In genomic region chr7:44310285-44310877, GRCm38 (mm10) we compare ENCODE assay signal across 9 mouse cellular contexts. TPM values are rescaled to one million over a fixed set of nuclear protein-coding genes. Genes with fewer than 3 reads are reported as not detected.
A peak's percentile ranks its signal among the peaks of the same experiment; 100 is the strongest.
DNase-seq lines count a peak whose midpoint lies in the region; ATAC-seq and TF ChIP-seq lines count a peak whose summit lies in the region.
"Had no signal": no experiment of that assay in that cellular context is flagged by ENCODE, and none has a peak within 500 bp of the region (broad histone marks: within the 10 kb centered on the region; RNA-seq: fewer than 3 reads in every experiment).

No protein-coding gene starts in this region.

- H3K36me3 ChIP-seq in spleen, adult 2 months (ENCODE audit: control insufficient read depth, insufficient read depth, low read length), result no peaks in the 10 kb centered on the region
- peaks cover 12% of the 10 kb centered on the region; the same call in 1 of the 2 replicates for H3K36me3 ChIP-seq in limb, embryonic 15.5 days
- no peaks in the 10 kb centered on the region for H3K36me3 ChIP-seq in stomach, embryonic 15.5 days

- ATAC-seq in frontal cortex, adult (ENCODE audit: low TSS enrichment), result peak; percentile 4; the same call in 1 of the 2 replicates
- 0 out of 2 replicates have a peak, but pooled peaks have one; percentile 3 for ATAC-seq in granulocyte monocyte progenitor cell, adult 5-6 weeks (replicated peaks; ENCODE audit: poor library complexity, severe bottlenecking)
- ATAC-seq in limb, embryonic 15.5 days (ENCODE audit: insufficient number of reproducible peaks, low FRiP score, low TSS enrichment, low read depth), result no peak
- ATAC-seq in stomach, embryonic 15.5 days (ENCODE audit: insufficient read depth, low FRiP score, low read depth), result peak; percentile 19; the same call in 1 of the 2 replicates

- 2% methylated on average over 39 of the region's 40 CpGs for WGBS in spleen, adult 2 months
- WGBS in limb, embryonic 15.5 days, result 2% methylated on average over 32 of the region's 40 CpGs
- under 1% methylated on average over 37 of the region's 40 CpGs for whole genome bisulfite sequencing in stomach, embryonic 15.5 days

- peak overlapping the region; percentile 55; the same call in 1 of the 2 replicates for H3K4me3 ChIP-seq in spleen, adult 2 months (ENCODE audit: extremely low read depth, insufficient read depth, insufficient read length)
- peak overlapping the region; percentile 47 for H3K4me3 ChIP-seq in limb, embryonic 15.5 days
- H3K4me3 ChIP-seq in stomach, embryonic 15.5 days (replicated peaks), result peak overlapping the region; percentile 50

- H3K9me3 ChIP-seq in limb, embryonic 15.5 days, result no peaks in the 10 kb centered on the region
- no peaks in the 10 kb centered on the region for H3K9me3 ChIP-seq in stomach, embryonic 15.5 days

- no peak for TF ChIP-seq CTCF in spleen, adult 2 months (IDR thresholded peaks at IDR 0.05; ENCODE audit: extremely low read depth, insufficient read depth, insufficient read length, insufficient replicate concordance)

- no peak overlapping the region for H3K27ac ChIP-seq in spleen, adult 2 months (ENCODE audit: insufficient read depth, low read length)
- no peak overlapping the region for H3K27ac ChIP-seq in limb, embryonic 15.5 days
- H3K27ac ChIP-seq in stomach, embryonic 15.5 days, result no peak overlapping the region

- TF ChIP-seq POLR2A in spleen, adult 2 months (IDR thresholded peaks at IDR 0.05; ENCODE audit: low read depth, low read length), result no peak

- H3K9ac ChIP-seq in limb, embryonic 15.5 days, result peak overlapping the region; percentile 54
- peak overlapping the region; percentile 22; the same call in 1 of the 2 replicates for H3K9ac ChIP-seq in stomach, embryonic 15.5 days

- H3K4me1 ChIP-seq in spleen, adult 2 months (ENCODE audit: control insufficient read depth, insufficient read depth, insufficient read length), result peaks cover 29% of the 10 kb centered on the region
- peaks cover 61% of the 10 kb centered on the region for H3K4me1 ChIP-seq in limb, embryonic 15.5 days
- peaks cover 27% of the 10 kb centered on the region for H3K4me1 ChIP-seq in stomach, embryonic 15.5 days

- peak overlapping the region; percentile 94 for H3K4me2 ChIP-seq in limb, embryonic 15.5 days
- peak overlapping the region; percentile 99 for H3K4me2 ChIP-seq in stomach, embryonic 15.5 days

- DNase-seq in frontal cortex, postnatal 14 days (ENCODE audit: low spot score in 2 of 2), result no peak
- DNase-seq in spleen, adult 2 months (ENCODE audit: low read depth in 1 of 2, low spot score in 2 of 2), result peak in 1 of 2 experiments; percentile 40
- DNase-seq in spleen, adult 12 weeks (ENCODE audit: low spot score), result no peak
- DNase-seq in layer of hippocampus, adult 9-11 months, result no peak

- H3K27me3 ChIP-seq in spleen, adult 2 months (ENCODE audit: control insufficient read depth, insufficient read depth, low read length), result peaks cover 6% of the 10 kb centered on the region; the same call in 1 of the 2 replicates
- H3K27me3 ChIP-seq in limb, embryonic 15.5 days, result peaks cover 21% of the 10 kb centered on the region
- no peaks in the 10 kb centered on the region for H3K27me3 ChIP-seq in stomach, embryonic 15.5 days (replicated peaks)

RNA-seq across cellular contexts. Expression of gene Shank1, which starts 0.3 kb away (rescaled TPM):
- 4.5 and 4.8 TPM in 2 replicates for polyA plus RNA-seq in spleen, adult 2 months (2012; rRNA removed)
- total RNA-seq in granulocyte monocyte progenitor cell, adult 5-6 weeks (2014; fragmentation: Nextera tagmentation), result not detected in 2 replicates
- total RNA-seq in granulocyte monocyte progenitor cell, adult 5-6 weeks (2017), result not detected in 2 replicates
- 2.4 and 3.2 TPM in 2 replicates for polyA plus RNA-seq in limb, embryonic 15.5 days (2015; fragmentation: Nextera tagmentation; extraction: Ambion mirVana)
- polyA plus RNA-seq in stomach, embryonic 15.5 days (2015; fragmentation: Nextera tagmentation; extraction: Ambion mirVana), result 2.2 TPM in 2 replicates

RNA-seq across cellular contexts. Expression of gene Clec11a, which starts 3.7 kb away (rescaled TPM):
- 4.0 and 5.2 TPM in 2 replicates for polyA plus RNA-seq in spleen, adult 2 months (2012; rRNA removed)
- 2.5 and 3.7 TPM in 2 replicates for total RNA-seq in granulocyte monocyte progenitor cell, adult 5-6 weeks (2014; fragmentation: Nextera tagmentation)
- 4.4 and 4.8 TPM in 2 replicates for total RNA-seq in granulocyte monocyte progenitor cell, adult 5-6 weeks (2017)
- 24.0 and 31.1 TPM in 2 replicates for polyA plus RNA-seq in limb, embryonic 15.5 days (2015; fragmentation: Nextera tagmentation; extraction: Ambion mirVana)
- 5.1 and 6.9 TPM in 2 replicates for polyA plus RNA-seq in stomach, embryonic 15.5 days (2015; fragmentation: Nextera tagmentation; extraction: Ambion mirVana)

RNA-seq across cellular contexts. Expression of gene Gm15517, which starts 49.1 kb away (rescaled TPM):
- not detected in 2 replicates for polyA plus RNA-seq in spleen, adult 2 months (2012; rRNA removed)
- total RNA-seq in granulocyte monocyte progenitor cell, adult 5-6 weeks (2014; fragmentation: Nextera tagmentation), result not detected in 2 replicates
- not detected in 2 replicates for total RNA-seq in granulocyte monocyte progenitor cell, adult 5-6 weeks (2017)
- not detected in 2 replicates for polyA plus RNA-seq in limb, embryonic 15.5 days (2015; fragmentation: Nextera tagmentation; extraction: Ambion mirVana)
- not detected in 2 replicates for polyA plus RNA-seq in stomach, embryonic 15.5 days (2015; fragmentation: Nextera tagmentation; extraction: Ambion mirVana)
- polyA plus RNA-seq: large intestine, adult 2 months had no signal

RNA-seq across cellular contexts. Expression of gene Acp4, which starts 53.2 kb away (rescaled TPM):
- not detected in 2 replicates for polyA plus RNA-seq in spleen, adult 2 months (2012; rRNA removed)
- total RNA-seq in granulocyte monocyte progenitor cell, adult 5-6 weeks (2014; fragmentation: Nextera tagmentation), result not detected in 2 replicates
- total RNA-seq in granulocyte monocyte progenitor cell, adult 5-6 weeks (2017), result 0.26 TPM in 1 of 2 replicates, not detected in the other
- polyA plus RNA-seq in limb, embryonic 15.5 days (2015; fragmentation: Nextera tagmentation; extraction: Ambion mirVana), result 0.33 and 0.83 TPM in 2 replicates
- not detected in 2 replicates for polyA plus RNA-seq in stomach, embryonic 15.5 days (2015; fragmentation: Nextera tagmentation; extraction: Ambion mirVana)
- polyA plus RNA-seq: large intestine, adult 2 months had no signal
